Mouse (Mus musculus) lung, postnatal 10 days (tissue): ENCODE measurements around the gene Lmbrd1.
A peak's percentile ranks its signal among the peaks of the same experiment; 100 is the strongest.
"Not testable (repeated sequence)": the region's sequence is repeated elsewhere in the genome, so short reads cannot be mapped to it uniquely, and the experiment has no call there.

Experiments
- DNase-seq: peaks from one replicate; pipeline ENCODE4 v3.0.0; 2021

Lmbrd1 gene

DNA sequence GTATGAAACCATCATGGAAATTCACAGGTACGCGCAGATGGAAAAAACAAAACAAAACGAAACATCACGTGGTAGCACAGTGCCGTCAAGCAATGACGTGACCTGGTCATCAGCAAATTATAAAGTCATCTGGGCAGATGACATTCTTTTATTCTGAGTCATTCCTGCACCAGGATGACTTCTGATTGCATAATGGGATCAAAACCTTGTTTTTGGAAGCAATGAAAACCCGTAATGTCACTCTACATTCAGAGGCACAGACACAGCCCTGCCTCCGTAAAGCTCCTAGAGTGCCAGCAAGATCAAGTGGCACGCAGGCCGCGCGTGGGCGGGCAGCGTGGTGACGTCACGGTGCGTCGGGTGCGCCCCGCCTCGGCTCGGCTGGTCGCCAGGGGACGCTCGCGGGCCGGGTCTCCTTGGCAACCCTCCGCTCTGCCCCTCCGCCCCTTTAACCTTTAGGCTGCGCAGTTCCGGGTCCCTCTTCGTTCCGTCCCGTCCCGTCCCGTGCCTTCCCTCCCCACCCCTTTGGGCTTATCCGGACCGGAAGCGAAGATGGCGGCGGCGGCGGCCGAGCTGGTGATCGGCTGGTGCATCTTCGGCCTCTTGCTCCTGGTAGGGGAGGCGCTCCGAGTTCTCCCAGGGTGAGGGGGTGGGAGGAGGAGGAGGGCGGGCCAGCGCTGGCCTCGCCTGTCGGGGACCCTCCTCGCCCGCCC is at the start of gene Lmbrd1:
TSS of gene Lmbrd1 (plus strand) at position 426 of the 713 bp plus-strand sequence.
- peak; percentile 94 for DNase-seq

GRCm38 (mm10) chr1:24633553-24634132 is 44.8 kb upstream of the Lmbrd1 start:
- DNase-seq = peak; percentile 17

DNA sequence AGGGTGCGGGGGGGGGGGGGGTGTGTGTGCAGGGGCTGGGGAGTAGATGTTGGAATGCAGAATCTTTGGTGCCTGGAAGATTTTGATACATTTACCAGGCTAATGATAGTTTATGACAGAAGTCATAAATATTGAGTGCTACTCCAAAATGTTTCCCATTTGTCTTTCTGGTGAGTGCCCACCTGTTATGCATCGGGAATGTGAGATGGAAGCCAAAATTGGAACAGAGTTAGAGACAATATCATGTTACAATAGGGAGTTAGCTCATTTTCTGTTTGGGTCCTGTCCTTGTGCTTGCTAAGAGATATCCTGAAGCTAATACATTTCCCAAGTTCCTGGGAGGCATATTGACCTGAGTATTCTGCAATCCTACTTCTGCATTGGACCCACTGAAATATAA is 28.3 kb upstream of the Lmbrd1 start:
- no peak for DNase-seq

DNA sequence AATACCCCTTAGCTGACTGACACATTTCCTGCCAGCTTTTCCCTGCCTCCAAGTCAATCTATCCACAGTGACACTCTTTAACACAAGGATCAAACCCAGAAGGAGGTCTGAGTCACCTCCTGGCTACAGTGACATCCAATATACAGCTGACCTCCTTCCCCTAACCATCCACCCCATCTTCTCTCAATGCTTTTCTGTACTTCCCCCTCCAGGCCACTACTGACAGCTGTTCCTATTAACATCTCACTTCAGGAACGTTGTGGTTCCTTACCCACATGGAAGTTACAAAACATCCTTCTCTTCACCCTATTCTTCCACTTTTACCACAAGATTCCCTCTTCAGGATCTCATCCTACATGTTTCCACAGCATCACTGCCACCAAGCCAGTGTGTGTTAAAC is 18.5 kb upstream of the Lmbrd1 start:
- DNase-seq = no peak

- DNase-seq = not testable (repeated sequence)
Observed at GRCm38 (mm10) chr1:24660662-24661061, 17.8 kb upstream of the Lmbrd1 start.

GRCm38 (mm10) chr1:24661551-24661950 is 16.9 kb upstream of the Lmbrd1 start:
- no peak for DNase-seq

DNA sequence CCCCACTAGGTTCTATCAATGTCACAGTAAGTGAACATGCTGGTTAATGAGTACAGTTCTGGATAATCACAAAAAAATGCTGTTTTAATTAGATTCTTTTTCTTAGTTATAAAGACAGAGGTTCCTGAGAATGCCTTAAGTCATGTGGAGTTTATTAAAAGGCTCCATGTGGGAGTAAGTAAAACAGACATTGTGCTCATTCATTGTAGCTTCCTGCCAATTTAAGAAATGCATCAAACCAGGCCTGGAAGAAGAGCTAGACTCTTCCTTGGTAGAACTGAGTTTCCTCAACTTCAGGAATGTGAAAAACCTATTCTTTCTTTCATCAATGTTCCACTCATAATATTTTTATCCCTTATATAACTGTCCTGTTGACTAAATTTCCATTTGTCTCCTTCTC is 14.3 kb upstream of the Lmbrd1 start:
- DNase-seq = no peak

- DNase-seq = no peak
Observed at GRCm38 (mm10) chr1:24673231-24673630, 5.2 kb upstream of the Lmbrd1 start.

- DNase-seq = no peak
Observed at GRCm38 (mm10) chr1:24677706-24678105, 724 bp upstream of the Lmbrd1 start.

DNA sequence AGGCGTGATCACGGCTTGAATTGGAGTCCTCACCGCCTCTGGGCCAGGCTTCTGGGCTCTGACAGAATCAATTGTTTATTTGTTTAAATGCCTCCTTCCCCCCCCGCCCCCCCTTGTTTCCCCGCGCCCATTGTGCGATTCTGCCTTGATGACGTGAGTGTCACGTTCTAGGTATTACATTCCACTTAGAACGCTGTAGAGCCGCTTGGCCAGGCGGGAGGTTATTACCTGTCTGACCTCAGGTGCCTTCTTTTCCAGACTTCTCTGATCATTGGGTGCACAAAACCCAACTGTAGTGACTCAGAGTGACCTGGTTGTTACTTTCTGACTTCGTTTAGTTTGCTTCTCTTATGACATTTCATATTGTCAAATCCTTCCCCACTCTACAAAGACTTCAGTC is 641 bp downstream of the Lmbrd1 start:
- DNase-seq = no peak

DNA sequence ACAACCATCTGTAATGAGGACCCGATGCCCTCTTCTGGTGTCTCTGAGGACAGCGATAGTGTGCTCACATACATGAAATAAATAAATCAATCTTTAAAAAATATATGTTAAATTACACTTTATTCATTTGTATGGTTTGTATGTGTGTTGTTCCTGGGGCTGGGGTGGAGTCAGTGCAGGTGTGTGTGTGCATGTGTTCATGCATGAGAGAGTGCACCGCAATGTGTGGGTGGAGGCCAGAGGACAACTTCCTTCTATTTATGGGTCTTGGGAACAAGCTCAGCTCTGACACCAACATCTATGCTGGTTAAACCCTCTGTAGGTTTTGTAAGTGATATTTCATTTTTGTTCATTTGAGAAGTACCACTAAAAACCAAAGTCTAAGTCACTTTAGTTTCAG is 2.6 kb downstream of the Lmbrd1 start:
- DNase-seq = no peak

DNA sequence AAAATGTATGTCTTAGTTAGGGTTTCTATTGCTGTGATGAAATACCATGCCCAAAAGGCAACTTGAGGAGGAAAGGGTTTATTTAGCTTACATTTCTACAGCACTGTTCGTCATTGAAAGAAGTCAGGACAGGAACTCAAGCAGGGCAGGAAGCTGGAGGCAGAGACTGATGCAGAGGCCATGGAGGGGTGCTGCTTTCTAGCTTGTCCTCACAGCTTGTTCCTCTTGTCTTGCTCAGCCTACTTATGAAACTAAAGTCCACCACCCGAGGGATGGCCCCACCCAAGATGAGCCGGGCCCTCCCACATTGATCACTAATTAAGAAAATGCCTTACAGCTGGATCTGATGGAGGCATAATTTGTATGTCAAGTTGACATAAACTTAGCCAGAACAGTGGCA is 3.5 kb downstream of the Lmbrd1 start:
- no peak for DNase-seq

GRCm38 (mm10) chr1:24683947-24684346 is 5.5 kb downstream of the Lmbrd1 start:
- DNase-seq = no peak

GRCm38 (mm10) chr1:24685606-24686005 is 7.2 kb downstream of the Lmbrd1 start:
- no peak for DNase-seq

- DNase-seq = no peak
Observed at GRCm38 (mm10) chr1:24686235-24687021, 8.0 kb downstream of the Lmbrd1 start.

DNA sequence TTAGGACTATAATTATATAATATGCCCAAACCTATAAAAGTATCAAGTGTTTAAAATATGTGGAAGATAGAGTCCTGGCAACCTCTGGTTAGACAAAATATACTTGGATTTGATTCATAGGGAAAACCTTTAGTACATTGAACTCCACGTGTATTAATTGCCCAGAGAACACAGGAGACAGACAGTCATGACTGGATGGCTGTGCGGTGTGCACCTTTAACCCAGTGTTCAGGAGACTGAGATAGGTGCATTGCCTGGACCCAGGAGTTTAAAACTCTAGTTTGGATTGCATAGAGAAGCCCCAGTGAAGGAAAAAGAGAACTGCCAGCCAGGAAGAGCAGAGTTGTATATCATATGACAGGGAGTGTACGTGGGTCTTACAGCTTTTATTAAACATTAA is 19.2 kb downstream of the Lmbrd1 start:
- no peak for DNase-seq

- no peak for DNase-seq
Observed at GRCm38 (mm10) chr1:24698146-24698880, 19.9 kb downstream of the Lmbrd1 start.

- peak; percentile 60 for DNase-seq
Observed at GRCm38 (mm10) chr1:24699320-24699719, 20.9 kb downstream of the Lmbrd1 start.

DNA sequence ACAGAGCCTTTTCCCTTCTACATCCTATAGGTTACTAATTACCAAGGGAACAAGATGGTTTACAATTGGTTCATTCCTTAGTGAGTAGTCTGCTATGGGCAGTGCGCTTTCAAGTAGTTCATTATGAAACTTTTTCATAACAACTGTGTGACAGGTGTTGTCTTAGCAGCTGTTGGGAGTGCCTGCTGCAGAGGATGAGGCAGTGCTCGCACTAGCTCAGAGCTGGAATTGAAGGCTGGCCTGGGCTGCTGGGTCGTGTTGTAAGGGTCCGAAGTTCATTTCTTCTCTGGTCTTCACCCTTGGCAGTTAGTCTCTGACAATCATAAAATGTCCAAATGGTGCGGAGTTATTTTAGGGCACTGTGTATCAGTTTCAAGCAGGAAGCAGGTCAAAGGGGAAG is 21.8 kb downstream of the Lmbrd1 start:
- DNase-seq = no peak

DNA sequence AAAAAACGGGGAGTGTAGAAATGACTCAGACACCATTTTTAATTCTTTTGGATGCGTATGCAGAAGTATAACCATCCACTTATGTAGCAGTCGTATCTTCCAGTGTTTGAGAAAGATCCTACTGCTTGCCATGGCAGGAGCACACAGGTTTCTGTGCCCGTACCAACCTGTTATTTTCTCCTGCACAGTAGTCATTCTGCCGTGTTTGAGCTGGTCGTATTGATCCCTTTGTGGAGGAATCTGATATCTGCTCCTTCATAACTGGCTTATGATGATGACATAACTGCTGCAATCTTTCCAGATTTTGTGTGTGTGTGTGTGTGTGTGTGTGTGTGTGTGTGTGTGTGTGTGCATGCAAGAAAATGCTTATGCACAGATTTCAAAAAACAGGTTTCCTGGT is 25.4 kb downstream of the Lmbrd1 start:
- no peak for DNase-seq

DNA sequence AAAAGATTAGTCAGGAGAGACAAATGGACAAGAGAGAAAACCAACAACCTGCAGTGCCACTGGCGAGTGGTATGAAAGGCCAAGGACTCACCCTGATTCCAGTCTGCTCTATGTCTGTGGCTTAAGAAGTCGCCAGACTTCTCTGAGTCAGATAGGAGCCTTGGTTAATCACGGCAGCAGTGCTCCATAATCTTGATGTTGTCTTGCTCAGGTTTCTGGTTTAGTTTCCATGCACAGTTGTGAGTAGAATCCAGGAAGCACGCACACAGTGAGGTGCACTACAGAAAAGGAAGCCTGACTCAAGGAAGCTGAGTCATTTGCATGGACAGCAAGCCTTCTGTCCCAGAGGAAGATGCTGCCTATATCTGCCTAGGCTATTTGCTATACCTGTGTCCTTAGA is 37.9 kb downstream of the Lmbrd1 start:
- DNase-seq = no peak

- no peak for DNase-seq
Observed at GRCm38 (mm10) chr1:24719621-24720020, 41.2 kb downstream of the Lmbrd1 start.

GRCm38 (mm10) chr1:24720209-24720608 is 41.8 kb downstream of the Lmbrd1 start:
- no peak for DNase-seq
